Mouse (Mus musculus): ENCODE measurements around the gene Cul9.

- TF ChIP-seq HCFC1 (IDR thresholded peaks at IDR 0.05; ENCODE audit: borderline replicate concordance, insufficient read depth, low read length) (no peak), ZNF384 (IDR thresholded peaks at IDR 0.05; ENCODE audit: low read depth, low read length) (no peak), ZC3H11A (IDR thresholded peaks at IDR 0.05; ENCODE audit: borderline replicate concordance, low read depth, low read length) (no peak)
Measured at GRCm38 (mm10) chr17:46462226-46462625, 84.0 kb downstream of the Cul9 start.

Measured in ES-E14 (cell line).